Mouse (Mus musculus) limb, embryonic 14.5 days (tissue): Measurements from ENCODE around the gene Bpifc. TPM values are rescaled to one million over a fixed set of nuclear protein-coding genes. Genes with fewer than 3 reads are reported as not detected.

Experiments used
- ATAC-seq: fragments of 200-750 bp; cut with Nextera tagmentation; 2 replicates; pipeline ENCODE4 v1.8.0; 2017; ENCODE audit warnings: low read depth, moderate number of reproducible peaks, moderate TSS enrichment; ENCODE audit not compliant: low FRiP score
- DNase-seq: peaks from one replicate; pipeline ENCODE4 v3.0.0-alpha.2; 2015; ENCODE audit warnings: low spot score
- H3K27ac ChIP-seq: fragments of 300-500 bp; sonication (generic); replicated peaks from 2 replicates; pipeline ENCODE4 v1.5.1; 2014; ENCODE audit warnings: low read depth, mild to moderate bottlenecking, low read length, moderate library complexity, mixed read lengths
- H3K27me3 ChIP-seq: fragments of 300-500 bp; sonication (generic); 2 replicates; pipeline ENCODE4 v1.6.1; 2014; ENCODE audit warnings: low read length, mixed read lengths; ENCODE audit not compliant: control insufficient read depth, insufficient read depth
- H3K36me3 ChIP-seq: fragments of 300-500 bp; sonication (generic); 2 replicates; pipeline ENCODE4 v1.6.1; 2014; ENCODE audit warnings: mild to moderate bottlenecking, low read length, moderate library complexity, mixed read lengths; ENCODE audit not compliant: control insufficient read depth, insufficient read depth
- H3K4me1 ChIP-seq: fragments of 300-500 bp; sonication (generic); 2 replicates; pipeline ENCODE4 v1.6.1; 2014; ENCODE audit warnings: antibody characterized with exemption, low read length, mixed read lengths; ENCODE audit not compliant: control insufficient read depth, insufficient read depth
- H3K4me2 ChIP-seq: fragments of 300-500 bp; sonication (generic); replicated peaks from 2 replicates; pipeline ENCODE4 v1.6.1; 2014; ENCODE audit warnings: low read depth, mild to moderate bottlenecking, low read length, moderate library complexity; ENCODE audit not compliant: severe bottlenecking
- H3K4me3 ChIP-seq: fragments of 300-500 bp; sonication (generic); replicated peaks from 2 replicates; pipeline ENCODE4 v1.5.1; 2014; ENCODE audit warnings: low read length
- H3K9ac ChIP-seq: fragments of 300-500 bp; sonication (generic); 2 replicates; pipeline ENCODE4 v1.6.1; 2014; ENCODE audit warnings: mild to moderate bottlenecking, low read depth, low read length, moderate library complexity; ENCODE audit not compliant: severe bottlenecking
- H3K9me3 ChIP-seq: fragments of 300-500 bp; sonication (generic); 2 replicates; pipeline ENCODE4 v1.6.1; 2016; ENCODE audit warnings: low read length; ENCODE audit not compliant: control insufficient read depth
- POLR2A ChIP-seq: fragments of 200-500 bp; IDR thresholded peaks from 2 replicates; pipeline ENCODE4 v1.8.0; 2012; ENCODE audit warnings: inconsistent platforms, mild to moderate bottlenecking, moderate library complexity, borderline replicate concordance; ENCODE audit not compliant: insufficient read depth, insufficient read length; ENCODE audit errors: extremely low read depth
- WGBS: fragments of 180-500 bp; shearing (Covaris S2); extraction: QIAGEN DNeasy Blood & Tissue Kit; methylation state at CpG from one replicate; pipeline ENCODE4 v1.1.7; 2014; 5-methylcytosine and 5-hydroxymethylcytosine counted together
- polyA plus RNA-seq, 2 experiments: library from polyadenylated mRNA; depleted of rRNA in 1 of 2; stranded (reverse) in 1 of 2; unstranded in 1 of 2; fragments of >200 nt; fragmentation: Nextera tagmentation in 1 of 2; extraction: Ambion mirVana in 1 of 2; gene quantifications; 2 replicates each; pipeline versions ENCODE4 v1.2.1 to v1.2.3; 2012 to 2014

Gene Bpifc
- polyA plus RNA-seq, 2 experiments, result 4.0 to 9.4 TPM

- Histone ChIP-seq H3K4me1 (no peaks in the 10 kb centered on the region), H3K4me3 (no peak overlapping the region), H3K27me3 (no peaks in the 10 kb centered on the region), H3K27ac (no peak overlapping the region), H3K4me2 (no peak overlapping the region), H3K9ac (no peak overlapping the region), H3K36me3 (no peaks in the 10 kb centered on the region), H3K9me3 (0 out of 2 replicates have a peak, but pooled peaks cover 4% of the 10 kb centered on the region)
- ATAC-seq (no peak), DNase-seq (no peak)
- TF ChIP-seq POLR2A, result no peak
- 83% methylated on average over 9 of the region's 9 CpGs for WGBS
Measured at GRCm38 (mm10) chr10:85971826-85972225, 39.9 kb downstream of the Bpifc start.

GRCm38 (mm10) chr10:85969894-85970620, 41.6 kb downstream of the Bpifc start:
- WGBS, result 36% methylated on average over 8 of the region's 8 CpGs
- no peak for ATAC-seq
- no peak for TF ChIP-seq POLR2A

GRCm38 (mm10) chr10:85968731-85969130, 43.0 kb downstream of the Bpifc start:
- Histone ChIP-seq H3K4me1 (no peaks in the 10 kb centered on the region), H3K9me3 (no peaks in the 10 kb centered on the region), H3K4me2 (no peak overlapping the region), H3K9ac (no peak overlapping the region), H3K4me3 (no peak overlapping the region), H3K27me3 (no peaks in the 10 kb centered on the region), H3K27ac (no peak overlapping the region), H3K36me3 (no peaks in the 10 kb centered on the region)
- DNase-seq (no peak), ATAC-seq (no peak)
- TF ChIP-seq POLR2A, result no peak
- WGBS, result 49% methylated on average over 2 of the region's 2 CpGs

More at GRCm38 (mm10) chr10:85969894-85970620, 41.6 kb downstream of the Bpifc start:
- Histone ChIP-seq H3K9me3 (0 out of 2 replicates have a peak, but pooled peaks cover 4% of the 10 kb centered on the region), H3K4me3 (no peak overlapping the region), H3K9ac (no peak overlapping the region), H3K36me3 (no peaks in the 10 kb centered on the region), H3K27ac (no peak overlapping the region), H3K4me1 (no peaks in the 10 kb centered on the region), H3K27me3 (no peaks in the 10 kb centered on the region), H3K4me2 (no peak overlapping the region)
- no peak for DNase-seq

GRCm38 (mm10) chr10:85968157-85968634, 43.5 kb downstream of the Bpifc start:
- 15% methylated on average over 7 of the region's 7 CpGs for WGBS
- TF ChIP-seq POLR2A, result no peak
- no peak overlapping the region for H3K4me2 ChIP-seq
- H3K36me3 ChIP-seq, result no peaks in the 10 kb centered on the region
- H3K4me3 ChIP-seq, result no peak overlapping the region
- H3K27ac ChIP-seq, result no peak overlapping the region
- H3K27me3 ChIP-seq, result no peaks in the 10 kb centered on the region
- no peaks in the 10 kb centered on the region for H3K9me3 ChIP-seq
- no peak overlapping the region for H3K9ac ChIP-seq
- no peaks in the 10 kb centered on the region for H3K4me1 ChIP-seq
- ATAC-seq (peak; percentile 34; the same call in 1 of the 2 replicates), DNase-seq (peak; percentile 76)

GRCm38 (mm10) chr10:85967411-85968156, 44.1 kb downstream of the Bpifc start:
- TF ChIP-seq POLR2A, result no peak
- WGBS, result 59% methylated on average over 17 of the region's 17 CpGs
- Histone ChIP-seq H3K9me3 (no peaks in the 10 kb centered on the region), H3K36me3 (no peaks in the 10 kb centered on the region), H3K27ac (no peak overlapping the region), H3K27me3 (no peaks in the 10 kb centered on the region), H3K4me2 (no peak overlapping the region), H3K9ac (no peak overlapping the region), H3K4me3 (no peak overlapping the region), H3K4me1 (no peaks in the 10 kb centered on the region)
- ATAC-seq, result no peak
- no peak for DNase-seq
